In the genomic region with DNA sequence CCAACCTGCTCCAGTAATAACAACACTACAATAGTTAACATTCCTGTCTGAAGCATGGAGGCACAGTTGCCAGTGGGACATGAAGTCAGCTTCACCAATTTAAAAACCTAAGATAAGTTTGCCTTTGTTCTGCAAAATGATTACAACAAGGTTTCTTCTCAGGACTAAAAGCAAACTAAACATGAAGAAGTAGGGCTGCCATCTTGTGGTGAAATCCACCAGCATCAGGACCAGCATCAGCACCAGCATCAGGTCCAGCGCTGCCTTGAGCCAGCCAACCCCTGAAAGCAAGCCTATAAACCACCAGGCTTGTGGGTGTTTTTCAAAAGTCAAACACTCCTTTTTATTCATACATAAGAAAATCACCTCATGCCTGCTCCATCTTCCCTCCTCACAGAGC, we compare ENCODE assay signal across 11 mouse cellular contexts.
A peak's percentile ranks its signal among the peaks of the same experiment; 100 is the strongest.
DNase-seq lines count a peak whose midpoint lies in the region; ATAC-seq and TF ChIP-seq lines count a peak whose summit lies in the region.
"Had no signal": no experiment of that assay in that cellular context is flagged by ENCODE, and none has a peak within 500 bp of the region (broad histone marks: within the 10 kb centered on the region; RNA-seq: fewer than 3 reads in every experiment).

No protein-coding gene starts in this region.

- 58% methylated on average over 1 of the region's 1 CpGs for WGBS in hindbrain, postnatal 0 days
- WGBS in hindbrain, embryonic 13.5 days: 61% methylated on average over 1 of the region's 1 CpGs
- 38% methylated on average over 1 of the region's 1 CpGs for WGBS in midbrain, embryonic 16.5 days
- 48% methylated on average over 1 of the region's 1 CpGs for WGBS in midbrain, embryonic 11.5 days

- H3K36me3 ChIP-seq in hindbrain, postnatal 0 days (ENCODE audit: insufficient read depth, low read length): no peaks in the 10 kb centered on the region
- no peaks in the 10 kb centered on the region for H3K36me3 ChIP-seq in hindbrain, embryonic 13.5 days
- no peaks in the 10 kb centered on the region for H3K36me3 ChIP-seq in midbrain, embryonic 16.5 days (ENCODE audit: control insufficient read depth, insufficient read depth, low read length)
- H3K36me3 ChIP-seq in midbrain, embryonic 11.5 days (ENCODE audit: control insufficient read depth, insufficient read depth, low read length): no peaks in the 10 kb centered on the region
- H3K36me3 ChIP-seq: embryonic facial prominence, embryonic 15.5 days; kidney, embryonic 15.5 days; neural tube, embryonic 15.5 days had no signal

- H3K4me2 ChIP-seq in hindbrain, postnatal 0 days (ENCODE audit: low read depth, low read length): no peak overlapping the region
- no peak overlapping the region for H3K4me2 ChIP-seq in hindbrain, embryonic 13.5 days
- no peak overlapping the region for H3K4me2 ChIP-seq in midbrain, embryonic 16.5 days (ENCODE audit: low read length)
- H3K4me2 ChIP-seq in midbrain, embryonic 11.5 days: no peak overlapping the region
- H3K4me2 ChIP-seq: embryonic facial prominence, embryonic 15.5 days; kidney, embryonic 15.5 days; neural tube, embryonic 15.5 days had no signal

- no peaks in the 10 kb centered on the region for H3K9me3 ChIP-seq in hindbrain, postnatal 0 days (ENCODE audit: low read length)
- no peaks in the 10 kb centered on the region for H3K9me3 ChIP-seq in hindbrain, embryonic 13.5 days
- no peaks in the 10 kb centered on the region for H3K9me3 ChIP-seq in midbrain, embryonic 16.5 days (replicated peaks; ENCODE audit: control insufficient read depth, low read length, poor library complexity, severe bottlenecking)
- H3K9me3 ChIP-seq in midbrain, embryonic 11.5 days (ENCODE audit: control insufficient read depth, low read length): no peaks in the 10 kb centered on the region
- H3K9me3 ChIP-seq: embryonic facial prominence, embryonic 15.5 days; kidney, embryonic 15.5 days; neural tube, embryonic 15.5 days had no signal

- no peaks in the 10 kb centered on the region for H3K27me3 ChIP-seq in hindbrain, postnatal 0 days (ENCODE audit: insufficient read depth, low read length)
- no peaks in the 10 kb centered on the region for H3K27me3 ChIP-seq in hindbrain, embryonic 13.5 days
- H3K27me3 ChIP-seq in midbrain, embryonic 16.5 days (ENCODE audit: control insufficient read depth, insufficient read depth, low read depth, low read length): no peaks in the 10 kb centered on the region
- no peaks in the 10 kb centered on the region for H3K27me3 ChIP-seq in midbrain, embryonic 11.5 days (ENCODE audit: control insufficient read depth, insufficient read depth, low read length)
- H3K27me3 ChIP-seq: embryonic facial prominence, embryonic 15.5 days; kidney, embryonic 15.5 days; neural tube, embryonic 15.5 days had no signal

- no peak overlapping the region for H3K27ac ChIP-seq in hindbrain, postnatal 0 days
- H3K27ac ChIP-seq in hindbrain, embryonic 13.5 days: no peak overlapping the region
- H3K27ac ChIP-seq in midbrain, embryonic 16.5 days (ENCODE audit: low read length): no peak overlapping the region
- H3K27ac ChIP-seq in midbrain, embryonic 11.5 days (ENCODE audit: low read depth, low read length): no peak overlapping the region
- H3K27ac ChIP-seq: embryonic facial prominence, embryonic 15.5 days; kidney, embryonic 15.5 days; neural tube, embryonic 15.5 days had no signal

- no peak overlapping the region for H3K9ac ChIP-seq in hindbrain, postnatal 0 days (replicated peaks; ENCODE audit: low read length)
- no peak overlapping the region for H3K9ac ChIP-seq in hindbrain, embryonic 13.5 days
- no peak overlapping the region for H3K9ac ChIP-seq in midbrain, embryonic 16.5 days (ENCODE audit: low read depth, low read length)
- H3K9ac ChIP-seq in midbrain, embryonic 11.5 days (ENCODE audit: low read length): no peak overlapping the region
- H3K9ac ChIP-seq: embryonic facial prominence, embryonic 15.5 days; kidney, embryonic 15.5 days; neural tube, embryonic 15.5 days had no signal

- peak; percentile 69 for ATAC-seq in hindbrain, postnatal 0 days
- ATAC-seq in hindbrain, embryonic 13.5 days (ENCODE audit: low FRiP score): no peak
- peak; percentile 42; the same call in 1 of the 2 replicates for ATAC-seq in midbrain, embryonic 16.5 days
- no peak for ATAC-seq in midbrain, embryonic 11.5 days (ENCODE audit: low FRiP score)

- H3K4me1 ChIP-seq in hindbrain, postnatal 0 days (ENCODE audit: insufficient read depth, low read length): no peaks in the 10 kb centered on the region
- H3K4me1 ChIP-seq in hindbrain, embryonic 13.5 days (replicated peaks): no peaks in the 10 kb centered on the region
- no peaks in the 10 kb centered on the region for H3K4me1 ChIP-seq in midbrain, embryonic 16.5 days (ENCODE audit: control insufficient read depth, insufficient read depth, low read length)
- H3K4me1 ChIP-seq in midbrain, embryonic 11.5 days (ENCODE audit: control insufficient read depth, insufficient read depth, low read length): no peaks in the 10 kb centered on the region
- H3K4me1 ChIP-seq: embryonic facial prominence, embryonic 15.5 days; kidney, embryonic 15.5 days; neural tube, embryonic 15.5 days had no signal

- intact Hi-C loops in gastrocnemius, postnatal 14 days (cut with DNase I; ENCODE audit: low total_unique reads): no loop called here

- peak; percentile 66 for DNase-seq in hindbrain, postnatal 0 days (ENCODE audit: low spot score)
- DNase-seq in midbrain, embryonic 11.5 days (ENCODE audit: low spot score, missing footprints): no peak
- peak; percentile 21 for DNase-seq in embryo, embryonic 11 days
- peak; percentile 9 to 23 for DNase-seq in right cerebral cortex, postnatal 36 days (ENCODE audit: low spot score in 2 of 2)
- no peak for DNase-seq in adrenal gland, adult 18-20 months (ENCODE audit: low spot score in 2 of 2)
- no peak for DNase-seq in gastrocnemius, postnatal 14 days

- TF ChIP-seq CTCF in hindbrain, postnatal 0 days (IDR thresholded peaks at IDR 0.05; ENCODE audit: low read depth): peak; percentile 65

- H3K4me3 ChIP-seq in hindbrain, postnatal 0 days (ENCODE audit: low read length): no peak overlapping the region
- no peak overlapping the region for H3K4me3 ChIP-seq in hindbrain, embryonic 13.5 days
- no peak overlapping the region for H3K4me3 ChIP-seq in midbrain, embryonic 16.5 days (ENCODE audit: low read depth, low read length)
- no peak overlapping the region for H3K4me3 ChIP-seq in midbrain, embryonic 11.5 days (ENCODE audit: low read depth, low read length)
- H3K4me3 ChIP-seq: embryonic facial prominence, embryonic 15.5 days; kidney, embryonic 15.5 days; neural tube, embryonic 15.5 days had no signal

Comparison
In these comparisons a context has a peak if more than half of its experiments do, and no peak if none do; other contexts are left out.
1. ATAC-seq: peak in hindbrain, postnatal 0 days (single experiment) and midbrain, embryonic 16.5 days (single experiment); none in hindbrain, embryonic 13.5 days (single experiment) and midbrain, embryonic 11.5 days (single experiment).
2. DNase-seq: peak in hindbrain, postnatal 0 days (single experiment), embryo, embryonic 11 days (single experiment) and right cerebral cortex, postnatal 36 days (2 of 2); none in midbrain, embryonic 11.5 days (single experiment), adrenal gland, adult 18-20 months (0 of 2) and gastrocnemius, postnatal 14 days (single experiment).